Mouse (Mus musculus): Measurements from ENCODE around the gene Ccdc153. TPM values are rescaled to one million over a fixed set of nuclear protein-coding genes. Genes with fewer than 3 reads are reported as not detected.
A peak's percentile ranks its signal among the peaks of the same experiment; 100 is the strongest.

The Ccdc153 gene
- polyA plus RNA-seq, 1 experiment from 2014 or later = not detected

DNA sequence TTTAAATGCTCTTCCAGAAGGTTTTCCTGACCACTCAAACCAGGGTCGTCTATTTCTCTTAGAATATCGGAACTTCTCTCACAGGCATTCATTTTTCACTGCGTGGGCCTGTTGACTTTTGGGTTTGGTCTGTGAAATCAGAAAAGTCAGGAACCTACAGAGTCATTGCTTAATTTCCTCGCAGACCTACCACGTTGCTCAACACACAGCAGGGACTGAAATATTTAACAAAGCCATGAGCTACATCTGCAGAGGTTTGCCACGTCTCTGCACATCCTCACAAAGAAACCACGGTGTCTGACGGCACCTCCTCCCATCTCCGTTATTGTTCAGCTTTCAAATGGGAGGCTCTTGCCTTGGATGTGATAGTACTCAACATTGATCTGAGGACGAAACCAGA is 18.5 kb downstream of the Ccdc153 start:
- no peaks in the 10 kb centered on the region; the same call in 1 of the 2 replicates for H3K36me3 ChIP-seq
- no peak overlapping the region for H3K9ac ChIP-seq
- H3K27me3 ChIP-seq = no peaks in the 10 kb centered on the region
- 0 out of 2 replicates have a peak, but pooled peaks cover 2% of the 10 kb centered on the region for H3K4me1 ChIP-seq (replicated peaks)
- peak overlapping the region; percentile 60; the same call in 1 of the 2 replicates for H3K27ac ChIP-seq
- no peak overlapping the region for H3K4me2 ChIP-seq
- DNase-seq (no peak), ATAC-seq (ENCODE audit: low read depth) (no peak)
- 51% methylated on average over 10 of the region's 10 CpGs for WGBS (ENCODE audit: insufficient replicate concordance)
- no peaks in the 10 kb centered on the region for H3K9me3 ChIP-seq (replicated peaks)
- no peak overlapping the region for H3K4me3 ChIP-seq (replicated peaks)

DNA sequence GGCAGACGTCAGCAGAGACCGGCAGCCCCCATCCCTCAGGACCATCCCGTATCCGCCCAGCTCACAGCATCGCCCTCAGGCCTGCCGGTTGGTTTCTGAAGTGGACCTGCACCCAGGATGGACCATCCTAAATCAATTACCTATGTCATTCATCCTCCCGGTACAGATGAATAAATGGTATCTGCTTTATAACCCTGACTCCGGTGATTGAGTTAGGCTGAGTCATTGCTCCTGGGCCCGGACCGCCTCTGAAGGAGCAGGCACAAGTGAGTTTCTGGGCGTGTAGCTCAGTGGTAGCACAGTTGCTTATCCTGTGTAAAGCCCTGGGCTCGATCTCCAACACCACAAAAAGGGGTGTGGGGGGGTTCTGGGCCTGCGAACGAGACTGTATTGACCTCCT is 20.9 kb downstream of the Ccdc153 start:
- WGBS (ENCODE audit: insufficient replicate concordance) = 75% methylated on average over 14 of the region's 14 CpGs

DNA sequence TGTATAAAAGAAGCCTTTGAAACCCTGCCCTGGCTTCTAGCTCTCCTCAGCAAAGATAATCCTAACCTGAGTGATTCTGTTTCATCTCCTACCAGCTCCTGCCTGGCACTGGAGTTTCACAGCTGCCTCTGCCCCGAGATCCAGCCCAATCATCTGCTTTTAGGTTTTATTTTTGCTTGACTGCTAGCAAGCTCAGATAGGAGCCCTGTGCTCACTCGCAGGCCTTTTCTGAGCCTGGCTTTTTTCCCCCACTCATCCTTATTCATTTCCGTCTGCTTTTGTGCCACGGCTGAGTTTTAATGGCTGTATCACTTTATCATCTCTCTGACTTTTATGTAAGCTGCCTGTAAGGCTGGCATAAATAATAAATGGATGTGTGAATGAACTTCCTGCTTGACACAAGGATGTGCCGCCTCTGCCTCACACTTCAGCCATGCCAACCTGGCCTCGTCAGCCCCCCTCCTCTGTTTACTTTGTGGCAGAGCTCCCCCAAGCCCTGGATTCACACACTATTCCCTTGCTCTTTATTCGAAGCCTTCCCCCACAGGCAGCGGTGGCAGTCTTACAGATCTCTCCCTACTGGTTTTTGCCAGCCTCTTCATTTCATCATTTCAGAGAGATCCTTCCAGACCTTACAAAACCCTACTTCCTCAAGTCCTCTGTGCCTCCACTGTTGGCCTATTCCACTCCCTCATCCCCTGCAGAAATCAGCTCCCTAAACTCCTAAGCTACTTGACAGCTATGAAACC is 26.2 kb downstream of the Ccdc153 start:
- Histone ChIP-seq H3K9me3 (replicated peaks) (peaks cover 4% of the 10 kb centered on the region; the same call in 1 of the 2 replicates), H3K4me2 (peak overlapping the region; percentile 95), H3K4me3 (replicated peaks) (0 out of 2 replicates have a peak overlapping the region, but pooled peaks have one; percentile 70), H3K27ac (no peak overlapping the region), H3K27me3 (no peaks in the 10 kb centered on the region; the same call in 1 of the 2 replicates), H3K9ac (peak overlapping the region; percentile 89; the same call in 1 of the 2 replicates), H3K36me3 (no peaks in the 10 kb centered on the region; the same call in 1 of the 2 replicates), H3K4me1 (replicated peaks) (peaks cover 25% of the 10 kb centered on the region)
- DNase-seq (no peak), ATAC-seq (ENCODE audit: low read depth) (no peak)
- WGBS (ENCODE audit: insufficient replicate concordance) = 71% methylated on average over 8 of the region's 8 CpGs

More for the DNA sequence above, 20.9 kb downstream of the Ccdc153 start:
- no peaks in the 10 kb centered on the region; the same call in 1 of the 2 replicates for H3K27me3 ChIP-seq
- no peaks in the 10 kb centered on the region for H3K4me1 ChIP-seq (replicated peaks)
- H3K36me3 ChIP-seq = no peaks in the 10 kb centered on the region; the same call in 1 of the 2 replicates
- no peak overlapping the region for H3K27ac ChIP-seq
- no peak overlapping the region for H3K4me2 ChIP-seq
- H3K9ac ChIP-seq = no peak overlapping the region
- no peak for DNase-seq
- no peak overlapping the region for H3K4me3 ChIP-seq (replicated peaks)
- no peaks in the 10 kb centered on the region for H3K9me3 ChIP-seq (replicated peaks)
- no peak for ATAC-seq (ENCODE audit: low read depth)

DNA sequence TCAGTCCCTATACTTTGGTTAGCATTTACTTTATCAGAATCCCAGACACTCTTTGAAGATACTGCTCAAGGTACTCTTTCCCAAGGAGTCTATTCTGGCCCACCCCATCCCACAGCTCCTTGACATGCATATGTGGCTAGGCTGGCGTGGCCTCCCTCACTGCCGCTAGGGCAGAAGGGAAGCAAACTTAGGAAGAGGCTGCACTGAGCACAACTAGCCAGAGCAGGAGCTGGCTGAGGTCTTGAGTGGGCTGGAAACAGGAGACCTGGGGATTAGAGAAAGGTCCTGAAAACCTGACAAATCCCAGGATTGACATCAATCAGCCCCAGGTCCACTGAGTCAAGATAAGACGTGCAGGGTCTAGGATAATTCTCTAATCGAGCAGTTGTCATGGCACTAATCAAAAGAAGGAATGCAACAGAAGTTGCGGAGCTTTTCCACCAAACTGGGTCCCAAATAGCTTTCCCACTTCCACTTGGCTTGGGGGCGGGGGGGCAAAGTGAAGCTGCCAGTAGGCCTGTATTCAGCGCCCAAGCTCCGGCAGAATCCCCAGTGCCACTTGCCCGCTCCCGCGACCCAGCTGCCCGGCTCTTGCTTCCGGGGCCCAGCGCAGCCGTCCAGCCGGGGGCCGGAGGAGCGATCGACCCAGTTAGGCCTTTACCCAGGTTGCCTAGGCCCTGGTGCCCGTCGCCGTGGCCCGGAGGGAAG is 27.0 kb downstream of the Ccdc153 start:
- Histone ChIP-seq H3K27ac (peak overlapping the region; percentile 88), H3K4me1 (replicated peaks) (peaks cover 25% of the 10 kb centered on the region), H3K4me2 (peak overlapping the region; percentile 95), H3K4me3 (replicated peaks) (peak overlapping the region; percentile 70), H3K9ac (peak overlapping the region; percentile 89), H3K27me3 (no peaks in the 10 kb centered on the region; the same call in 1 of the 2 replicates), H3K9me3 (replicated peaks) (peaks cover 4% of the 10 kb centered on the region; the same call in 1 of the 2 replicates), H3K36me3 (no peaks in the 10 kb centered on the region)
- ATAC-seq (ENCODE audit: low read depth) (no peak), DNase-seq (no peak)
- 13% methylated on average over 23 of the region's 23 CpGs for WGBS (ENCODE audit: insufficient replicate concordance)

DNA sequence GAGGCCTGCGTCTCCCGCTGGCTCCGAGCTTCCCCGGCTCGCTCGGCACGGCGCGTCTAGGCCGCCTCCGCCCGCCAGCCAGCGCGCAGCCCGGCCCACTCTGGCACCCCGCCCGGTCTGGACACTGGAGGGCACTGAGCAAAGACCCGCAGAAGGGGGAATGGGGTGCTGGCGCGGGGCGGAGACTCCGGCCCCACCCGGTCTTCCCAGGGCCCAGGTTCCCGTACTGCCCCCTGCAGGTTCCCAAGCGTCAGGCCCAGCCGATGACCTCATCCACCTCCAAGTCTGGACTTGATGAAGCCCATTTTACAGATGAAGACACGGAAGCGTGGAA is 27.5 kb downstream of the Ccdc153 start:
- H3K9ac ChIP-seq = peak overlapping the region; percentile 89
- no peaks in the 10 kb centered on the region; the same call in 1 of the 2 replicates for H3K27me3 ChIP-seq
- WGBS (ENCODE audit: insufficient replicate concordance) = 3% methylated on average over 28 of the region's 28 CpGs
- H3K4me1 ChIP-seq (replicated peaks) = peaks cover 25% of the 10 kb centered on the region
- peak; percentile 86 for ATAC-seq (ENCODE audit: low read depth)
- H3K9me3 ChIP-seq (replicated peaks) = peaks cover 4% of the 10 kb centered on the region; the same call in 1 of the 2 replicates
- H3K27ac ChIP-seq = peak overlapping the region; percentile 88
- H3K4me2 ChIP-seq = peak overlapping the region; percentile 95
- H3K36me3 ChIP-seq = peaks cover under 1% of the 10 kb centered on the region; the same call in 1 of the 2 replicates
- DNase-seq = peak; percentile 67
- H3K4me3 ChIP-seq (replicated peaks) = peak overlapping the region; percentile 70

DNA sequence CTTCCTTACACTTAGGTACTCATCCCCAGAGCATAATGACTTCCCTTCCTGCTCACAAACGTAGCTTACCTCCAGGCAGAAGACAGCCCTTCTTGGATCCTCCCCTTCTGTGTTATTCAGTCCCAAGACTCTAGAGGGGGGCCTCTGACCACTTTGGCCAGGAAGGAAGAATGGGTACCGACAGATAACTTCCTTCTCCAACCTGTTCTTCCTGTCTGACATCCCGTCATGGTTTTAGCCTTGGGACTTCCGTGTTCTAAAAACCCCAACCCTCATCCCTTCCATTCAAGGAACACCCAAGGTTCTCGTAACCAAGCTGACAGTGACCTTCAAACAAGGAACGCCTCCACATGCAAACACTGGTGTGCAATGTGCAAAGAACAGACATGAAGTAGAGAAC is 28.0 kb downstream of the Ccdc153 start, which contains the start of gene Nlrx1:
Gene Nlrx1 (minus strand): TSS at position 168 of the 400 bp plus-strand sequence.
- H3K27ac ChIP-seq = peak within 1 kb of the TSS; percentile 88
- no peak for DNase-seq
- H3K27me3 ChIP-seq = no peaks in the 10 kb centered on the region; the same call in 1 of the 2 replicates
- H3K4me1 ChIP-seq (replicated peaks) = peaks cover 25% of the 10 kb centered on the region
- peak within 1 kb of the TSS; percentile 95 for H3K4me2 ChIP-seq
- H3K4me3 ChIP-seq (replicated peaks) = peak within 1 kb of the TSS; percentile 70
- peaks cover 4% of the 10 kb centered on the region; the same call in 1 of the 2 replicates for H3K9me3 ChIP-seq (replicated peaks)
- WGBS (ENCODE audit: insufficient replicate concordance) = 17% methylated on average over 6 of the region's 6 CpGs
- peaks cover 4% of the 10 kb centered on the region for H3K36me3 ChIP-seq
- peak within 1 kb of the TSS; percentile 89 for H3K9ac ChIP-seq
- peak; percentile 67 for ATAC-seq (ENCODE audit: low read depth)

DNA sequence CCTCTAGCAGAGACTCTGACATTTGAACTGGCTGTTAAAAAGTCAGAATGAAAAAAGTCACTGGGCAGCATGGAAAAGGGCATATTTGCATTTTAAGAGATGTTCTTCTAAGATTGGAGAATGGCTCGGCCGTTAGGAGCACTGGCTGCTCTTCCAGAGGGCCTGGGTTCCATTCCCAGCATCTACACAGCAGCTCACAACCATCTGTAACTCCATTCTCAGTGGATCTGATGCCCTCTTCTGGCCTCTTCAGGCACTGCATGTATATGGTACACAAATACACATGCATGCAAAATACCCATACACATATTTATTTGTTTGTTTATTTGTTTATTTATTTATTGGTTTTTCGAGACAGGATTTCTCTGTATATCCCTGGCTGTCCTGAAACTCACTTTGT is 28.6 kb downstream of the Ccdc153 start:
- DNase-seq (no peak), ATAC-seq (ENCODE audit: low read depth) (no peak)
- H3K9me3 ChIP-seq (replicated peaks) = peaks cover 4% of the 10 kb centered on the region; the same call in 1 of the 2 replicates
- no peak overlapping the region for H3K4me2 ChIP-seq
- H3K36me3 ChIP-seq = peaks cover 11% of the 10 kb centered on the region
- H3K4me1 ChIP-seq (replicated peaks) = peaks cover 25% of the 10 kb centered on the region
- H3K9ac ChIP-seq = no peak overlapping the region
- H3K27ac ChIP-seq = no peak overlapping the region; the same call in 1 of the 2 replicates
- no peak overlapping the region for H3K4me3 ChIP-seq (replicated peaks)
- WGBS (ENCODE audit: insufficient replicate concordance) = 69% methylated on average over 3 of the region's 3 CpGs
- H3K27me3 ChIP-seq = no peaks in the 10 kb centered on the region; the same call in 1 of the 2 replicates

DNA sequence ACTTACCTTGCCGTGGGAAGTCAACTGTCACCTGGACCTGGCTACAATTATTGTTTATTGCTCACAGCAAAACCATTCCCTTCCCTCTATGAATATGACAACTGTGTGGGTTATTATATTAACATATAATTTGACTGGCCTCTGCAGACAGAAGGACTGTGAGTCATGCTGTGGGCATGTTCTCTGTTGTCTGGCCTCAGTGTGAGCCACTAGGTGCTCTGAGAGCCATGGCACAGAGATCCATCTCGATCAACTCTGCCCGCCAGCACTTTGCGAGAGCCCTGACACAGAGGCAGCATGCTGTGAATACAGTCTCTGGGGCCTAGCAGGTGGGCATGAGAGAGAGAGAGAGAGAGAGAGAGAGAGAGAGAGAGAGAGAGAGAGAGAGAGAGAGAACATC is 29.5 kb downstream of the Ccdc153 start:
- WGBS (ENCODE audit: insufficient replicate concordance) = 76% methylated on average over 4 of the region's 4 CpGs
- Histone ChIP-seq H3K27me3 (no peaks in the 10 kb centered on the region), H3K4me2 (no peak overlapping the region), H3K9ac (no peak overlapping the region), H3K27ac (0 out of 2 replicates have a peak overlapping the region, but pooled peaks have one; percentile 0), H3K4me3 (replicated peaks) (no peak overlapping the region), H3K36me3 (peaks cover 20% of the 10 kb centered on the region), H3K9me3 (replicated peaks) (peaks cover 4% of the 10 kb centered on the region; the same call in 1 of the 2 replicates), H3K4me1 (replicated peaks) (peaks cover 25% of the 10 kb centered on the region)
- ATAC-seq (ENCODE audit: low read depth) (no peak), DNase-seq (no peak)

DNA sequence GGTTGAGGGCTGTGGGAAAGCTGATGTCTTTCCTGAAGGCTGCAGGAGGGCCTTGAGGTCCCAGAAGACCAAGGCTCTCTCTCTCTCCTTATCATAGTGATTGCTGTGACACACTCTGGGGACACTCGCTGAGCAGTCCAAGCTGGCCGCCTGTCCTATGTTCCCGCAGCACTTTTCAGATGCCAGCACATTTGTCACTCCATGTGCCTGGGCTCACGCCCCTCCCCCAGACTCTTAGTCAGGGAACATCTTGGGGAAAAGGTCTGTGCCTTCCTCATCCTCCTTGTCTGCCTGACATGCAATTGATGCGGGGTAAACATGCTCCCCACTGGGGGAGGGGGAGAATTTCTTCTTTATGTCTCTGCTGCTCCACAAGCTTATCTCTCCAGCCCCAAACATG is 42.7 kb downstream of the Ccdc153 start:
- Histone ChIP-seq H3K27ac (no peak overlapping the region), H3K9me3 (replicated peaks) (no peaks in the 10 kb centered on the region), H3K4me3 (replicated peaks) (no peak overlapping the region), H3K36me3 (peaks cover 67% of the 10 kb centered on the region), H3K27me3 (0 out of 2 replicates have a peak, but pooled peaks cover 8% of the 10 kb centered on the region), H3K4me1 (replicated peaks) (peaks cover 71% of the 10 kb centered on the region), H3K4me2 (no peak overlapping the region), H3K9ac (no peak overlapping the region)
- ATAC-seq (ENCODE audit: low read depth) (no peak), DNase-seq (no peak)
- 62% methylated on average over 5 of the region's 5 CpGs for WGBS (ENCODE audit: insufficient replicate concordance)

DNA sequence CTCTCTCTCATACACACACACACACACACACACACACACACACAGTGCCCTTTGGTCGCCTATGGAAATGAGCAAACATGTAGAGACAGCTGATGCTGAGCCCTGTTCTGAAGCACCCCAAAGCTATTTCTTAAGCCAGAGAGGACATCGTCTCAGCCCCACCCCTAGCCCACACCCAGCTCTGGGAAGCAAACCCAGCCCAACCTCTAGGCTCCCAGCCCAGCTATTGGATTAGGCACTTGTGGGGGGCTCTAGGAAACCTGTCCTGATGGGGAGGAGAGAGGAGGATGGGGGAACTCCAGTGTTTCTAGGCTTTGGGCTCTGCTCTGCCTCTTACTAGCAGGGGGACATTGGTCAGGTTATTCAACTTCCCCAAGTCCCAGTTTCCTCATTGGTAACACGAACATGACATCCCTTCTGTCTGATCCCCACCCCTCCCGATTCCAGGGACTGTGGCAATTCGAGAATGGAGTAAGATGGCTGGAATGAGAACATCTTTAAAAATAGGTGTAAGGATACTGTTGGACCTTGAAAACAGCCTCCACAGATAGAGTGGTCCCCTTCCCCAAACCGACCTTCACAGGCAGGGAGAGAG is 45.9 kb downstream of the Ccdc153 start:
- peak; percentile 62 for ATAC-seq (ENCODE audit: low read depth)
- Histone ChIP-seq H3K27ac (peak overlapping the region; percentile 97), H3K36me3 (peaks cover 49% of the 10 kb centered on the region), H3K9me3 (replicated peaks) (0 out of 2 replicates have a peak, but pooled peaks cover 3% of the 10 kb centered on the region), H3K4me1 (replicated peaks) (peaks cover 73% of the 10 kb centered on the region), H3K27me3 (0 out of 2 replicates have a peak, but pooled peaks cover 8% of the 10 kb centered on the region), H3K4me3 (replicated peaks) (peak overlapping the region; percentile 97), H3K9ac (peak overlapping the region; percentile 99), H3K4me2 (peak overlapping the region; percentile 88)
- DNase-seq = peak; percentile 68
- WGBS (ENCODE audit: insufficient replicate concordance) = 4% methylated on average over 6 of the region's 6 CpGs
